ENCODE assay signal across 12 mouse cellular contexts in genomic region chr4:100990996-100991395, GRCm38 (mm10). TPM values are rescaled to one million over a fixed set of nuclear protein-coding genes. Genes with fewer than 3 reads are reported as not detected.
DNase-seq lines count a peak whose midpoint lies in the region; ATAC-seq and TF ChIP-seq lines count a peak whose summit lies in the region.
"Had no signal": no experiment of that assay in that cellular context is flagged by ENCODE, and none has a peak within 500 bp of the region (broad histone marks: within the 10 kb centered on the region; RNA-seq: fewer than 3 reads in every experiment).

No protein-coding gene starts in this region.

- no peaks in the 10 kb centered on the region for H3K36me3 ChIP-seq in liver, embryonic 15.5 days (replicated peaks)
- 0 out of 2 replicates have a peak, but pooled peaks cover 3% of the 10 kb centered on the region for H3K36me3 ChIP-seq in kidney, adult 2 months (ENCODE audit: control insufficient read depth, insufficient read depth, low read length)
- peaks cover 67% of the 10 kb centered on the region for H3K36me3 ChIP-seq in neural tube, embryonic 13.5 days

- WGBS in liver, embryonic 15.5 days (ENCODE audit: insufficient replicate concordance) = 76% methylated on average over 4 of the region's 4 CpGs
- 33% methylated on average over 4 of the region's 4 CpGs for WGBS in kidney, adult 2 months
- WGBS in neural tube, embryonic 13.5 days = 60% methylated on average over 4 of the region's 4 CpGs

- H3K27me3 ChIP-seq in liver, embryonic 15.5 days = no peaks in the 10 kb centered on the region
- H3K27me3 ChIP-seq in kidney, adult 2 months (replicated peaks; ENCODE audit: control insufficient read depth, insufficient read depth, low read length) = no peaks in the 10 kb centered on the region
- no peaks in the 10 kb centered on the region for H3K27me3 ChIP-seq in neural tube, embryonic 13.5 days
- H3K27me3 ChIP-seq: heart, embryonic 13.5 days had no signal

- H3K9ac ChIP-seq in liver, embryonic 15.5 days = no peak overlapping the region
- no peak overlapping the region for H3K9ac ChIP-seq in neural tube, embryonic 13.5 days
- H3K9ac ChIP-seq: heart, embryonic 13.5 days had no signal

- H3K4me3 ChIP-seq in liver, embryonic 15.5 days (replicated peaks) = no peak overlapping the region
- H3K4me3 ChIP-seq in kidney, adult 2 months (ENCODE audit: insufficient read depth, low read depth, low read length) = no peak overlapping the region
- H3K4me3 ChIP-seq in neural tube, embryonic 13.5 days = no peak overlapping the region
- H3K4me3 ChIP-seq: heart, embryonic 13.5 days had no signal

- peaks cover 42% of the 10 kb centered on the region for H3K4me1 ChIP-seq in liver, embryonic 15.5 days (replicated peaks)
- no peaks in the 10 kb centered on the region for H3K4me1 ChIP-seq in kidney, adult 2 months (ENCODE audit: control insufficient read depth, insufficient read depth, low read length)
- peaks cover 28% of the 10 kb centered on the region for H3K4me1 ChIP-seq in neural tube, embryonic 13.5 days (replicated peaks)

- TF ChIP-seq CTCF in kidney, adult 2 months (conservative IDR thresholded peaks at IDR 0.05; ENCODE audit: insufficient read depth, insufficient read length, low read depth, low read length) = no peak

- ATAC-seq in liver, embryonic 15.5 days (ENCODE audit: insufficient read depth) = no peak
- ATAC-seq in neural tube, embryonic 13.5 days (ENCODE audit: low read depth) = peak; percentile 52
- no peak for ATAC-seq in megakaryocyte progenitor cell, adult 5-6 weeks (replicated peaks; ENCODE audit: poor library complexity)

- DNase-seq in adrenal gland, postnatal 10 days = peak; percentile 19
- no peak for DNase-seq in adrenal gland, postnatal 25 days
- DNase-seq in liver = no peak
- peak; percentile 90 for DNase-seq in kidney, adult 2 months
- no peak for DNase-seq in frontal cortex, postnatal 10 days (ENCODE audit: low spot score in 2 of 2)
- DNase-seq: cerebellum, postnatal 36 days had no signal

- no peaks in the 10 kb centered on the region for H3K9me3 ChIP-seq in liver, embryonic 15.5 days (replicated peaks)
- H3K9me3 ChIP-seq in neural tube, embryonic 13.5 days = no peaks in the 10 kb centered on the region
- H3K9me3 ChIP-seq: heart, embryonic 13.5 days had no signal

- no peak overlapping the region for H3K4me2 ChIP-seq in liver, embryonic 15.5 days
- no peak overlapping the region for H3K4me2 ChIP-seq in neural tube, embryonic 13.5 days
- H3K4me2 ChIP-seq: heart, embryonic 13.5 days had no signal

- 0 out of 2 replicates have a peak overlapping the region, but pooled peaks have one; percentile 15 for H3K27ac ChIP-seq in liver, embryonic 15.5 days (replicated peaks)
- no peak overlapping the region for H3K27ac ChIP-seq in kidney, adult 2 months (ENCODE audit: insufficient read depth, low read depth, low read length)
- no peak overlapping the region for H3K27ac ChIP-seq in neural tube, embryonic 13.5 days (replicated peaks)
- H3K27ac ChIP-seq: heart, embryonic 13.5 days had no signal

- no peak for TF ChIP-seq POLR2A in kidney, adult 2 months (IDR thresholded peaks at IDR 0.05; ENCODE audit: low read depth, low read length)

RNA-seq across cellular contexts. Expression of gene Gm10577, which starts 29.5 kb away (rescaled TPM):
- not detected for total RNA-seq in adrenal gland, postnatal 10 days (2021)
- not detected in 2 replicates for total RNA-seq in adrenal gland, postnatal 25 days (2021)
- polyA plus RNA-seq in liver, embryonic 15.5 days (2015; fragmentation: Nextera tagmentation; extraction: Ambion mirVana) = not detected in 2 replicates
- not detected in 2 replicates for polyA plus RNA-seq in kidney, adult 2 months (2012; rRNA removed)
- polyA plus RNA-seq in neural tube, embryonic 13.5 days (2015; fragmentation: Nextera tagmentation; extraction: Ambion mirVana) = not detected in 2 replicates
- total RNA-seq in megakaryocyte progenitor cell, adult 5-6 weeks (2015) = not detected in 2 replicates
- total RNA-seq in megakaryocyte progenitor cell, adult 5-6 weeks (2017) = not detected in 2 replicates
- total RNA-seq: left cerebral cortex, adult 18-20 months had no signal
- polyA plus RNA-seq: heart, embryonic 13.5 days; stomach, embryonic 16.5 days had no signal

Comparison
In these comparisons a context has a peak if more than half of its experiments do, and no peak if none do; other contexts are left out.
1. DNase-seq: peak in adrenal gland, postnatal 10 days (single experiment) and kidney, adult 2 months (single experiment); none in adrenal gland, postnatal 25 days (single experiment), liver (single experiment) and frontal cortex, postnatal 10 days (0 of 2).